Mouse (Mus musculus) spleen, adult 2 months (tissue): ENCODE measurements at regions not wholly inside any gene's neighbourhood (a gene's known extent, or its start where the extent isn't known, plus 50 kb on each side); places are given as distances from the start of the nearest gene placed in this dataset.

Source experiments
- DNase-seq, 2 experiments: peaks; one replicate each; pipeline versions ENCODE4 v3.0.0 to v3.0.0-alpha.2; 2012 to 2021; ENCODE audit warnings: low spot score in 2 of 2, low read depth in 1 of 2
- H3K27ac ChIP-seq: fragments of 200-500 bp; 2 replicates; pipeline ENCODE4 v1.5.1; 2012; ENCODE audit warnings: low read length, inconsistent platforms; ENCODE audit not compliant: insufficient read depth
- H3K27me3 ChIP-seq: fragments of 200-500 bp; 2 replicates; pipeline ENCODE4 v1.6.1; 2012; ENCODE audit warnings: mild to moderate bottlenecking, moderate library complexity, low read length, inconsistent platforms; ENCODE audit not compliant: control insufficient read depth, insufficient read depth
- H3K36me3 ChIP-seq: fragments of 200-500 bp; 2 replicates; pipeline ENCODE4 v1.6.1; 2012; ENCODE audit warnings: mild to moderate bottlenecking, low read length, inconsistent platforms; ENCODE audit not compliant: control insufficient read depth, insufficient read depth
- H3K4me1 ChIP-seq: fragments of 200-500 bp; 2 replicates; pipeline ENCODE4 v1.6.1; 2011; ENCODE audit warnings: inconsistent platforms; ENCODE audit not compliant: control insufficient read depth, insufficient read depth, insufficient read length
- H3K4me3 ChIP-seq: fragments of 200-500 bp; 2 replicates; pipeline ENCODE4 v1.5.1; 2011; ENCODE audit warnings: mild to moderate bottlenecking, inconsistent platforms; ENCODE audit not compliant: insufficient read depth, insufficient read length; ENCODE audit errors: extremely low read depth
- CTCF ChIP-seq: fragments of 200-500 bp; IDR thresholded peaks from 2 replicates; pipeline ENCODE4 v1.5.1; 2011; ENCODE audit warnings: mild to moderate bottlenecking, inconsistent platforms; ENCODE audit not compliant: insufficient read depth, insufficient read length, insufficient replicate concordance; ENCODE audit errors: extremely low read depth
- POLR2A ChIP-seq: fragments of 200-500 bp; IDR thresholded peaks from 2 replicates; pipeline ENCODE4 v1.6.1; 2011; ENCODE audit warnings: low read depth, low read length, inconsistent platforms
- WGBS: fragments of 180-500 bp; shearing (Covaris S2); methylation state at CpG from one replicate; pipeline ENCODE4 v1.1.7; 2018; 5-methylcytosine and 5-hydroxymethylcytosine counted together

DNA sequence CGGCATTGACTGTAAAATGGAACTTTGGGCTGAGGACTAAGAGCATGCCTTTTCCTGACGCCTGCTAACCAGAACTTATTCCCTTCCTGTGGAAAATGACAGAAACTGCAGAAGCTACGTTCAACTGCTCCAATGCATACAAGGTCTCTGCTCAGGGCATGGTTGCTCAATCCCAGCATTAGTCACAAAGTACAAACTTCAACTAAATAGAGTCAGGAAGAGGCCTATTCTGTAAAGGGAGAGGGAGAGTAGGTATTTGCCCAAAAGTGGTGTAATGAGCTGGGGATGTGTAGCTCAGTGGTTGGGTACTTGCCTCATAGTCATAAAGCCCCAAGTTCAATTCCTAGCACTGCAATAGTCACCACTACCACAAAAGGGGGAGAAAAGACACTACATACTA, 221.7 kb downstream of the Rybp start:
- WGBS = 85% methylated on average over 3 of the region's 3 CpGs
- Histone ChIP-seq H3K4me1 (no peaks in the 10 kb centered on the region), H3K27me3 (no peaks in the 10 kb centered on the region), H3K27ac (no peak overlapping the region), H3K36me3 (no peaks in the 10 kb centered on the region), H3K4me3 (no peak overlapping the region)
- TF ChIP-seq POLR2A = no peak
- no peak for DNase-seq

DNA sequence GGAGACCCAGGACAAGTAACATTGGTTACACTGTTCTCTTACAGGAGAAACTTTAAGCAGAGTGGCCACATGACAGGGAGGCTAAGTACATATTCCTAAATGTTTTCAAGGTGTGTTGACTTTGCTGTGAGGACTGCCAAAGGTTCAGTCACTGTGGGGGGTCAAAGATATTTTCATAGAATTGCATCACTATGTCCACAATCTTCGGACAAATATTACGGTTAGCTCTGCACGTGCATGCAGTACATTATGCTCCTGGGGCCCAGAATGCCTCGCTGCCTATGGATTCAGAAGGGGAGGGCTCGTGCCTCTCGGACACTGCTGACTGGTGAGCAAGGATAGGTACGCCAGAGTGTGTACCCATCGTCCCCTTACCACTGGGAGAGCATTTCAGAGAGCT, 224.3 kb downstream of the Rybp start:
- WGBS = 95% methylated on average over 8 of the region's 8 CpGs
- no peaks in the 10 kb centered on the region for H3K27me3 ChIP-seq
- no peak for DNase-seq
- H3K4me3 ChIP-seq = no peak overlapping the region
- no peak for TF ChIP-seq POLR2A
- H3K36me3 ChIP-seq = no peaks in the 10 kb centered on the region
- H3K4me1 ChIP-seq = no peaks in the 10 kb centered on the region
- H3K27ac ChIP-seq = no peak overlapping the region

DNA sequence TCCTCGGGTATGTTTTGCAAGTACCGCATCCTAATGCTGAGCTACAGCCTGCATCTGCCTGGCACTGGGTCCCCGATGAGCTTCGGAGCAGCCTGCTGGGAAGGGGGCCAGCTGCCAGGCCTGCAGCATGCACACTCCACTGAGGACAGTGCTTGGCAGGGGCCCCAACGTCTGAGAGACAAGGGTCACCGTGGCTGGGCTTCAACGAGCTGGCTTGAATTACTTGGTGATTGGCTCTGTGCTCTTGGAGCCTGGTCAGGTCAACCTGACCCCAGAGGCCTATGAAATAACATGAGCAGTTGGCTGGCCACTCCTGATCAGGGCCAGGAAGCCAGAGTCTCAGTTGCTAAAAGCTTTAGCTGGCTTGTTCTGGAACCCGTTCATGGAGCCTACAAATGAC, 227.5 kb downstream of the Rybp start:
- TF ChIP-seq CTCF (no peak), POLR2A (no peak)
- no peak overlapping the region for H3K27ac ChIP-seq
- H3K27me3 ChIP-seq = no peaks in the 10 kb centered on the region
- no peaks in the 10 kb centered on the region for H3K36me3 ChIP-seq
- DNase-seq = no peak
- H3K4me1 ChIP-seq = no peaks in the 10 kb centered on the region
- WGBS = 76% methylated on average over 8 of the region's 8 CpGs
- H3K4me3 ChIP-seq = no peak overlapping the region

DNA sequence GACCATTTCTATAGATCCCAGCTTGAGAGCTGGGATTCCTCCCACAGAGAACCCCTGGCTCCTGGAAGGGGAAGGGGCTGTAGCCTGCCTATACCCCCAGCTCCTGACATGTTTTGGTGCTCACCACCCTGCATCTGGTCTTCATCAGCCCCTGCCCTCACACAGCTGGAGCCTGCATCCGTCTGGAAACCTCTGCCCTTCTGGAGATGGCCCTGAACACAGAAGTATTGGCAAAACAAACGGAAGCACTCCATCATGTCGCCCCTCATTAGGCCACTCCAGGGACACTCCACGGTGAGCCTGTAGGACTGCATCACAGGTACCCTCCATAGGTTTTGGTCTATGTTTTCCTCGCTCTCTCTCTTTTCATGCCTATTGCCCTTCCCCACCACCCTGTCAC, 231.3 kb downstream of the Rybp start:
- TF ChIP-seq CTCF (no peak), POLR2A (no peak)
- Histone ChIP-seq H3K4me1 (no peaks in the 10 kb centered on the region), H3K4me3 (no peak overlapping the region), H3K36me3 (no peaks in the 10 kb centered on the region), H3K27ac (no peak overlapping the region), H3K27me3 (no peaks in the 10 kb centered on the region)
- 83% methylated on average over 5 of the region's 5 CpGs for WGBS
- DNase-seq = no peak

DNA sequence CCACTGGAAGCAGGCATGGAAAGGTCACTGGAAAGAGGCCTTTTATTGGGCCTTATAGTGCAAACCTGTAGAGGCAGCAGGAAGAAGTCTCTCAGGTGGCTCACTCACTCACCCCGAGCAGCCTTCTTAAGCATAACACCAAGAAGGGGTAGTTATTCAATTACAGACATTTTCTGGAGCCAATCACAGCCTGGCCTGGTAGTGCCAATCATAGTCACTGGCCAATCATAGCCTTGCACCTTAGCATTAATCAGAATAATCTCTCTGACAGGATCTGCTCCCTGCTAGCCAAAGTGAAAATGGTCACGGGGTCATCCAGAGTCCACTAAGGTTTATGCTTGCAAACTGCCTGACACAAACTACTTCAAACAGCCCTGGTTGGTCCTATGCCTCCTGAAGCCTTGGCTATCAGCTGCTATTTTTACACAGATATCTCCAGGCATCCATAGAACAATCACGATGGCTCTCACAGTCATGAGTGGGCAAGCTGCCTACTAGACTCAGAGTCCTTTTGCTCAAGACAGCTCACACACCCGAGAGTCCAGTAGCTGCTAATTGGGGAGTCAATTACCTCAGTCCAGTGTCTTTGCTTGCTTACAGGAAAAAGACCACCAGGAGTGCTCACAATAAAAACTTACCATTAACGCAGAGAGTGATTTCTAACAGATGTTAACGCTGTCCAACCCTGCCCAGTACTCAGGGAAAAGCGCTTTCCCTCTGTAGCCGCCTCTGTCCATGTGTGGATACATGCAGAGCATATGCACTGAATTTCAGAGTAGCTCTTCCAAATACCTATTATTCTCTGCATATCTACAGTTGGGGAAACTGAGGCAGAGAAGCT, 234.1 kb downstream of the Rybp start:
- no peak overlapping the region for H3K27ac ChIP-seq
- no peak overlapping the region for H3K4me3 ChIP-seq
- 90% methylated on average over 8 of the region's 8 CpGs for WGBS
- no peak for TF ChIP-seq POLR2A
- TF ChIP-seq CTCF = no peak
- DNase-seq = no peak
- no peaks in the 10 kb centered on the region for H3K36me3 ChIP-seq
- H3K27me3 ChIP-seq = no peaks in the 10 kb centered on the region
- H3K4me1 ChIP-seq = no peaks in the 10 kb centered on the region

DNA sequence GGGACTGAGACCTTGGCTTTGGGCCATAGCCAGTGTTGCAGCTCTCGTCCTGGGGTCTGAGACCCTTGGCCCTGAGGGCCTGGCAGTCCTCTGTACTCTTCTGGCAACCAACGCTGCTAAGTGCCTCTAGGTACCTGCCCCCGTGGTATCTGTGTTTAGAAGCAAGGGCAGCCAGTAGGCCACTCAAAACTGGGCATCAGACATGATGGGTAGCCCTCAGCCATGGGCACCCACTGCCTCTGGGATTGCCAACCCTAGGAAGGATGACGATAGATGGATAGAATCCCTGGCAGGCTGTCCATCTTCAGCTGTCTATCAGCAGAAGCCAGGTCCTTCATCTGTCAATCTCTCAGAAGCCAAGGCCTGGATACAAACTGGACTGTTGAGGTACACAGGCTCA, 234.9 kb downstream of the Rybp start:
- Histone ChIP-seq H3K27me3 (no peaks in the 10 kb centered on the region), H3K4me3 (no peak overlapping the region), H3K4me1 (no peaks in the 10 kb centered on the region), H3K27ac (no peak overlapping the region), H3K36me3 (no peaks in the 10 kb centered on the region)
- TF ChIP-seq CTCF (no peak), POLR2A (no peak)
- 84% methylated on average over 4 of the region's 4 CpGs for WGBS
- DNase-seq = no peak

DNA sequence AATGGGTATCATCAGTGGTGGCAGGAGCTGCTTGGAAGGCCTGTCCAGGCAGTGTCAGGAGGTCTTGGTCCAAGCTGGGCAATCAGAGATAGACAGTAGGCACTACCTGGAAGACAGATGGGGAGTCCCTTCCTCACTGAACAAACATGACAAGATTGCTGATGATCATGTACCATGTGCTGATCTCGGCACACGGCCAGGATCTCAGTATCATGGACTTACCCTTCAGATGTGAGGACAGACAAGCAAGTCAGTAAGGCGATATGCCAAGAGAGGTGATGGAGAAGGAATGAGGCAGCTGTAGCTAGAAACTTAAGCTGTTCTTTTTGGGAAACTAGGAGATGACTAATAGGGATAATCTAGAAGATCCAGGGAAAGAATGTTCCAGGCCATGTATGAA, 238.2 kb downstream of the Rybp start:
- H3K4me1 ChIP-seq = no peaks in the 10 kb centered on the region
- WGBS = 92% methylated on average over 3 of the region's 3 CpGs
- H3K4me3 ChIP-seq = no peak overlapping the region
- no peak for TF ChIP-seq CTCF
- no peak for TF ChIP-seq POLR2A
- no peaks in the 10 kb centered on the region for H3K36me3 ChIP-seq
- H3K27me3 ChIP-seq = no peaks in the 10 kb centered on the region
- no peak for DNase-seq
- no peak overlapping the region for H3K27ac ChIP-seq
